Mouse (Mus musculus) CH12.LX (cell line): Measurements from ENCODE around the gene Atp13a5. TPM values are rescaled to one million over a fixed set of nuclear protein-coding genes. Genes with fewer than 3 reads are reported as not detected.

Experiments
- DNase-seq: peaks from one replicate; pipeline ENCODE4 v3.0.0-alpha.2; 2013; ENCODE audit errors: extremely low read depth
- H3K27ac ChIP-seq: 2 replicates; pipeline ENCODE4 v1.5.1; 2012; ENCODE audit warnings: low read depth, mild to moderate bottlenecking, control low read depth, moderate library complexity; ENCODE audit not compliant: insufficient read depth
- H3K27me3 ChIP-seq: replicated peaks from 2 replicates; pipeline ENCODE3; 2012; ENCODE audit warnings: inconsistent platforms
- H3K36me3 ChIP-seq, 2 experiments: replicated peaks in 1 of 2; 2 replicates each; pipeline versions ENCODE3 to v1.6.1; 2012; ENCODE audit warnings: inconsistent platforms in 1 of 2, low read length in 1 of 2, mild to moderate bottlenecking in 1 of 2, mixed read lengths in 1 of 2, moderate library complexity in 1 of 2; ENCODE audit not compliant: control insufficient read depth in 1 of 2, insufficient read depth in 1 of 2
- H3K4me1 ChIP-seq, 2 experiments: 2 replicates each; pipeline ENCODE4 v1.6.1; 2012; ENCODE audit warnings: inconsistent platforms in 1 of 2, moderate library complexity in 1 of 2; ENCODE audit not compliant: insufficient read depth in 2 of 2, control insufficient read depth in 1 of 2
- H3K4me2 ChIP-seq: 2 replicates; pipeline ENCODE4 v1.6.1; 2012; ENCODE audit warnings: low read depth, mild to moderate bottlenecking, control low read depth; ENCODE audit not compliant: poor library complexity, insufficient read depth, severe bottlenecking
- H3K4me3 ChIP-seq, 3 experiments: fragments of 150-350 bp in 1 of 3; sonication (generic) in 1 of 3; replicated peaks in 1 of 3; 2 replicates each; pipeline versions ENCODE3 to v1.5.1; 2011 to 2012; ENCODE audit warnings: low read depth in 2 of 3, low read length in 2 of 3, mild to moderate bottlenecking in 2 of 3, moderate library complexity in 2 of 3, control low read depth in 1 of 3, improper control_type of control experiment in 1 of 3, inconsistent platforms in 1 of 3, mixed read lengths in 1 of 3; ENCODE audit not compliant: poor library complexity in 1 of 3
- H3K79me2 ChIP-seq: replicated peaks from 2 replicates; pipeline ENCODE4 v1.6.1; 2012; ENCODE audit warnings: mild to moderate bottlenecking, moderate library complexity; ENCODE audit not compliant: control insufficient read depth, poor library complexity, insufficient read depth, severe bottlenecking; ENCODE audit errors: extremely low read depth
- H3K9ac ChIP-seq: 2 replicates; pipeline ENCODE4 v1.6.1; 2012; ENCODE audit warnings: low read depth, mild to moderate bottlenecking, control low read depth, moderate library complexity; ENCODE audit not compliant: insufficient read depth
- H3K9me3 ChIP-seq: replicated peaks from 2 replicates; pipeline ENCODE3; 2012; ENCODE audit warnings: low read length, inconsistent platforms, mixed read lengths
- CHD2 ChIP-seq: IDR thresholded peaks from 2 replicates; pipeline ENCODE4 v1.6.1; 2011; ENCODE audit warnings: low read length, improper control_type of control experiment
- E2F4 ChIP-seq: IDR thresholded peaks from 2 replicates; pipeline ENCODE4 v1.6.1; 2011; ENCODE audit warnings: low read depth, low read length, improper control_type of control experiment; ENCODE audit not compliant: insufficient replicate concordance
- ETS1 ChIP-seq: conservative IDR thresholded peaks from 2 replicates; pipeline ENCODE4 v1.6.1; 2012; ENCODE audit warnings: low read depth, mild to moderate bottlenecking, inconsistent platforms, low read length, improper control_type of control experiment, moderate library complexity
- HCFC1 ChIP-seq: IDR thresholded peaks from 2 replicates; pipeline ENCODE4 v1.6.1; 2012; ENCODE audit warnings: low read depth, mild to moderate bottlenecking, inconsistent platforms, low read length, improper control_type of control experiment
- JUND ChIP-seq: conservative IDR thresholded peaks from 2 replicates; pipeline ENCODE4 v1.6.1; 2011; ENCODE audit warnings: low read depth, low read length, improper control_type of control experiment
- MAFK ChIP-seq: IDR thresholded peaks from 2 replicates; pipeline ENCODE4 v1.6.1; 2011; ENCODE audit warnings: low read length, improper control_type of control experiment; ENCODE audit not compliant: insufficient replicate concordance
- MAX ChIP-seq: IDR thresholded peaks from 2 replicates; pipeline ENCODE4 v1.6.1; 2011; ENCODE audit warnings: low read length, improper control_type of control experiment
- MEF2A ChIP-seq: IDR thresholded peaks from 2 replicates; pipeline ENCODE4 v1.6.1; 2014; ENCODE audit warnings: low read depth, mild to moderate bottlenecking, inconsistent platforms, low read length, improper control_type of control experiment, borderline replicate concordance
- MXI1 ChIP-seq: IDR thresholded peaks from 2 replicates; pipeline ENCODE4 v1.6.1; 2011; ENCODE audit warnings: mild to moderate bottlenecking, low read depth, low read length, improper control_type of control experiment
- MYC ChIP-seq: IDR thresholded peaks from 2 replicates; pipeline ENCODE4 v1.6.1; 2011; ENCODE audit warnings: low read depth, mild to moderate bottlenecking, improper control_type of control experiment, low read length
- NELFE ChIP-seq: IDR thresholded peaks from 2 replicates; pipeline ENCODE4 v1.6.1; 2011; ENCODE audit warnings: low read depth, low read length, improper control_type of control experiment
- RAD21 ChIP-seq: IDR thresholded peaks from 2 replicates; pipeline ENCODE4 v1.6.1; 2011; ENCODE audit warnings: low read depth, mild to moderate bottlenecking, low read length, improper control_type of control experiment, moderate library complexity
- RCOR1 ChIP-seq: conservative IDR thresholded peaks from 2 replicates; pipeline ENCODE4 v1.6.1; 2012; ENCODE audit warnings: low read depth, mild to moderate bottlenecking, inconsistent platforms, low read length, improper control_type of control experiment
- TCF12 ChIP-seq: IDR thresholded peaks from 2 replicates; pipeline ENCODE4 v1.6.1; 2014; ENCODE audit warnings: low read depth, mild to moderate bottlenecking, inconsistent platforms, low read length, improper control_type of control experiment
- USF1 ChIP-seq: IDR thresholded peaks from 2 replicates; pipeline ENCODE4 v1.6.1; 2014; ENCODE audit warnings: low read depth, mild to moderate bottlenecking, inconsistent platforms, low read length, improper control_type of control experiment
- USF2 ChIP-seq: conservative IDR thresholded peaks from 2 replicates; pipeline ENCODE4 v1.6.1; 2011; ENCODE audit warnings: low read depth, low read length, improper control_type of control experiment
- ZKSCAN1 ChIP-seq: IDR thresholded peaks from 2 replicates; pipeline ENCODE4 v1.6.1; 2012; ENCODE audit warnings: low read depth, inconsistent platforms, low read length, improper control_type of control experiment, borderline replicate concordance
- ZNF384 ChIP-seq: IDR thresholded peaks from 2 replicates; pipeline ENCODE4 v1.6.1; 2012; ENCODE audit warnings: low read depth, low read length, improper control_type of control experiment, inconsistent platforms
- dilution Hi-C: fragments of 300-500 bp; cut with MboI; formaldehyde crosslinking; loops from 2 replicates; pipeline ENCODE4 v1.14.3; 2020; ENCODE audit warnings: low sequenced_read_pairs; ENCODE audit not compliant: extremely low pct_unique_long_range_greater_than_20kb, extremely low pct_ligation_motif_present
- in situ Hi-C: fragments of 300-500 bp; cut with MboI; formaldehyde crosslinking; loops from 3 replicates; pipeline ENCODE4 v1.14.3; 2019; ENCODE audit warnings: low sequenced_read_pairs, low pct_ligation_motif_present, low pct_unique_long_range_greater_than_20kb, mixed read lengths
- polyA plus RNA-seq: library from polyadenylated mRNA; unstranded; fragments of >175 nt; gene quantifications from 2 replicates; pipeline ENCODE4 v1.2.1, GENCODE M21; 2012; ENCODE audit warnings: low read depth; ENCODE audit not compliant: insufficient read length
- total RNA-seq, 2 experiments: library from RNA; depleted of rRNA; stranded (reverse); fragments of 300-350 nt in 1 of 2; fragments of >200 nt in 1 of 2; gene quantifications; 2 replicates each; pipeline ENCODE4 v1.2.3; 2012 to 2014

The Atp13a5 gene
- total and polyA plus RNA-seq, 3 experiments: not detected

GRCm38 (mm10) chr16:29315391-29315790 is 63.1 kb downstream of the Atp13a5 start:
- no peaks in the 10 kb centered on the region for H3K79me2 ChIP-seq
- H3K4me3 ChIP-seq: no peak overlapping the region
- H3K9me3 ChIP-seq: peaks cover 28% of the 10 kb centered on the region
- no peak overlapping the region for H3K27ac ChIP-seq
- H3K9ac ChIP-seq: no peak overlapping the region
- no peak for TF ChIP-seq ETS1
- TF ChIP-seq MYC: no peak
- TF ChIP-seq RAD21: no peak
- TF ChIP-seq TCF12: no peak
- dilution Hi-C loops: no loop called here
- in situ Hi-C loops: no loop called here
- no peak for DNase-seq
- H3K4me2 ChIP-seq: no peak overlapping the region
- no peaks in the 10 kb centered on the region for H3K27me3 ChIP-seq
- H3K4me1 ChIP-seq: 0 out of 4 replicates have a peak, but pooled peaks cover 0 to 2% of the 10 kb centered on the region in 2 experiments
- no peaks in the 10 kb centered on the region for H3K36me3 ChIP-seq

GRCm38 (mm10) chr16:29314991-29315390 is 63.5 kb downstream of the Atp13a5 start:
- Histone ChIP-seq H3K4me3 (no peak overlapping the region), H3K27me3 (no peaks in the 10 kb centered on the region), H3K27ac (no peak overlapping the region), H3K4me2 (no peak overlapping the region), H3K9ac (no peak overlapping the region), H3K36me3 (no peaks in the 10 kb centered on the region), H3K79me2 (no peaks in the 10 kb centered on the region), H3K9me3 (peaks cover 28% of the 10 kb centered on the region), H3K4me1 (no peaks in the 10 kb centered on the region)
- in situ Hi-C loops (no loop called here), dilution Hi-C loops (no loop called here)
- TF ChIP-seq NELFE: no peak
- TF ChIP-seq RCOR1: no peak
- TF ChIP-seq ZNF384: no peak
- no peak for TF ChIP-seq USF2
- TF ChIP-seq MAX: no peak
- TF ChIP-seq ZKSCAN1: no peak
- TF ChIP-seq MXI1: no peak
- TF ChIP-seq USF1: no peak
- no peak for TF ChIP-seq E2F4
- TF ChIP-seq TCF12: no peak
- TF ChIP-seq ETS1: no peak
- no peak for TF ChIP-seq MAFK
- no peak for TF ChIP-seq HCFC1
- DNase-seq: no peak

- TF ChIP-seq CHD2 (no peak), JUND (no peak), NELFE (no peak), MEF2A (no peak)
- TF ChIP-seq, all 38 proteins: peak for 0
- H3K27me3 ChIP-seq: no peaks in the 10 kb centered on the region
- H3K4me2 ChIP-seq: no peak overlapping the region
- H3K36me3 ChIP-seq: no peaks in the 10 kb centered on the region
- dilution Hi-C loops: no loop called here
- H3K79me2 ChIP-seq: no peaks in the 10 kb centered on the region
- in situ Hi-C loops: no loop called here
- no peak overlapping the region for H3K4me3 ChIP-seq
- no peaks in the 10 kb centered on the region for H3K4me1 ChIP-seq
- H3K27ac ChIP-seq: no peak overlapping the region
- H3K9ac ChIP-seq: no peak overlapping the region
- peaks cover 35% of the 10 kb centered on the region for H3K9me3 ChIP-seq
- DNase-seq: no peak
Observed at GRCm38 (mm10) chr16:29297555-29298021, 80.9 kb downstream of the Atp13a5 start.
